Mouse (Mus musculus): ENCODE measurements around the gene 4930562C15Rik. TPM values are rescaled to one million over a fixed set of nuclear protein-coding genes. Genes with fewer than 3 reads are reported as not detected.

4930562C15Rik gene
- polyA plus RNA-seq, 1 experiment from 2014 or later = 0.89 TPM

GRCm38 (mm10) chr16:4875198-4876032 is 40.2 kb downstream of the 4930562C15Rik start:
- Histone ChIP-seq H3K4me2 (replicated peaks; ENCODE audit: low read depth, low read length) (no peak overlapping the region), H3K27ac (ENCODE audit: low read depth, low read length) (no peak overlapping the region), H3K9ac (ENCODE audit: low read depth, low read length) (no peak overlapping the region)

GRCm38 (mm10) chr16:4876033-4876680 is 40.9 kb downstream of the 4930562C15Rik start:
- Histone ChIP-seq H3K27ac (ENCODE audit: low read depth, low read length) (no peak overlapping the region), H3K4me2 (replicated peaks; ENCODE audit: low read depth, low read length) (no peak overlapping the region), H3K4me1 (ENCODE audit: control insufficient read depth, insufficient read depth, low read length) (peaks cover 14% of the 10 kb centered on the region), H3K27me3 (ENCODE audit: control insufficient read depth, insufficient read depth, low read length) (no peaks in the 10 kb centered on the region), H3K9me3 (ENCODE audit: control insufficient read depth, low read length) (no peaks in the 10 kb centered on the region), H3K9ac (ENCODE audit: low read depth, low read length) (no peak overlapping the region), H3K4me3 (ENCODE audit: low read length) (no peak overlapping the region), H3K36me3 (ENCODE audit: control insufficient read depth, insufficient read depth, low read length) (peaks cover 37% of the 10 kb centered on the region)
- 78% methylated on average over 8 of the region's 8 CpGs for WGBS
- ATAC-seq (ENCODE audit: low FRiP score, low TSS enrichment) = no peak

More at GRCm38 (mm10) chr16:4875198-4876032, 40.2 kb downstream of the 4930562C15Rik start:
- Histone ChIP-seq H3K36me3 (ENCODE audit: control insufficient read depth, insufficient read depth, low read length) (peaks cover 43% of the 10 kb centered on the region), H3K4me1 (ENCODE audit: control insufficient read depth, insufficient read depth, low read length) (peaks cover 14% of the 10 kb centered on the region), H3K9me3 (ENCODE audit: control insufficient read depth, low read length) (no peaks in the 10 kb centered on the region), H3K4me3 (ENCODE audit: low read length) (no peak overlapping the region), H3K27me3 (ENCODE audit: control insufficient read depth, insufficient read depth, low read length) (no peaks in the 10 kb centered on the region)
- WGBS = 91% methylated on average over 23 of the region's 23 CpGs
- no peak for ATAC-seq (ENCODE audit: low FRiP score, low TSS enrichment)

- Histone ChIP-seq H3K27ac (ENCODE audit: low read depth, low read length) (peak overlapping the region; percentile 18; the same call in 1 of the 2 replicates), H3K9me3 (ENCODE audit: control insufficient read depth, low read length) (no peaks in the 10 kb centered on the region), H3K9ac (ENCODE audit: low read depth, low read length) (no peak overlapping the region; the same call in 1 of the 2 replicates), H3K4me3 (ENCODE audit: low read length) (no peak overlapping the region), H3K27me3 (ENCODE audit: control insufficient read depth, insufficient read depth, low read length) (no peaks in the 10 kb centered on the region), H3K36me3 (ENCODE audit: control insufficient read depth, insufficient read depth, low read length) (peaks cover 37% of the 10 kb centered on the region), H3K4me1 (ENCODE audit: control insufficient read depth, insufficient read depth, low read length) (peaks cover 18% of the 10 kb centered on the region), H3K4me2 (replicated peaks; ENCODE audit: low read depth, low read length) (peak overlapping the region; percentile 3; the same call in 1 of the 2 replicates)
- no peak for ATAC-seq (ENCODE audit: low FRiP score, low TSS enrichment)
- 84% methylated on average over 3 of the region's 4 CpGs for WGBS
Observed at GRCm38 (mm10) chr16:4877195-4877594, 42.0 kb downstream of the 4930562C15Rik start.

GRCm38 (mm10) chr16:4877701-4878100 is 42.5 kb downstream of the 4930562C15Rik start:
- Histone ChIP-seq H3K4me2 (replicated peaks; ENCODE audit: low read depth, low read length) (peak overlapping the region; percentile 68), H3K36me3 (ENCODE audit: control insufficient read depth, insufficient read depth, low read length) (peaks cover 37% of the 10 kb centered on the region), H3K27ac (ENCODE audit: low read depth, low read length) (peak overlapping the region; percentile 44; the same call in 1 of the 2 replicates), H3K27me3 (ENCODE audit: control insufficient read depth, insufficient read depth, low read length) (no peaks in the 10 kb centered on the region), H3K9me3 (ENCODE audit: control insufficient read depth, low read length) (no peaks in the 10 kb centered on the region), H3K4me3 (ENCODE audit: low read length) (peak overlapping the region; percentile 90), H3K9ac (ENCODE audit: low read depth, low read length) (peak overlapping the region; percentile 88), H3K4me1 (ENCODE audit: control insufficient read depth, insufficient read depth, low read length) (peaks cover 18% of the 10 kb centered on the region)
- WGBS = 73% methylated on average over 3 of the region's 3 CpGs
- no peak for ATAC-seq (ENCODE audit: low FRiP score, low TSS enrichment)

GRCm38 (mm10) chr16:4878192-4878885 is 43.1 kb downstream of the 4930562C15Rik start:
- Histone ChIP-seq H3K36me3 (ENCODE audit: control insufficient read depth, insufficient read depth, low read length) (peaks cover 31% of the 10 kb centered on the region), H3K9me3 (ENCODE audit: control insufficient read depth, low read length) (no peaks in the 10 kb centered on the region), H3K4me1 (ENCODE audit: control insufficient read depth, insufficient read depth, low read length) (peaks cover 18% of the 10 kb centered on the region), H3K27ac (ENCODE audit: low read depth, low read length) (peak overlapping the region; percentile 44), H3K4me3 (ENCODE audit: low read length) (peak overlapping the region; percentile 90), H3K27me3 (ENCODE audit: control insufficient read depth, insufficient read depth, low read length) (no peaks in the 10 kb centered on the region), H3K9ac (ENCODE audit: low read depth, low read length) (peak overlapping the region; percentile 88), H3K4me2 (replicated peaks; ENCODE audit: low read depth, low read length) (peak overlapping the region; percentile 68)
- no peak for ATAC-seq (ENCODE audit: low FRiP score, low TSS enrichment)
- WGBS = 19% methylated on average over 5 of the region's 5 CpGs

GRCm38 (mm10) chr16:4879101-4879707 is 44.0 kb downstream of the 4930562C15Rik start:
- under 1% methylated on average over 47 of the region's 54 CpGs for WGBS
- ATAC-seq (ENCODE audit: low FRiP score, low TSS enrichment) = peak; percentile 12

GRCm38 (mm10) chr16:4879708-4880124 is 44.5 kb downstream of the 4930562C15Rik start:
- Histone ChIP-seq H3K4me2 (replicated peaks; ENCODE audit: low read depth, low read length) (peak overlapping the region; percentile 68), H3K9me3 (ENCODE audit: control insufficient read depth, low read length) (no peaks in the 10 kb centered on the region), H3K4me3 (ENCODE audit: low read length) (peak overlapping the region; percentile 90), H3K4me1 (ENCODE audit: control insufficient read depth, insufficient read depth, low read length) (peaks cover 18% of the 10 kb centered on the region), H3K27ac (ENCODE audit: low read depth, low read length) (peak overlapping the region; percentile 98), H3K9ac (ENCODE audit: low read depth, low read length) (peak overlapping the region; percentile 88), H3K36me3 (ENCODE audit: control insufficient read depth, insufficient read depth, low read length) (peaks cover 19% of the 10 kb centered on the region), H3K27me3 (ENCODE audit: control insufficient read depth, insufficient read depth, low read length) (no peaks in the 10 kb centered on the region)
- peak; percentile 69 for ATAC-seq (ENCODE audit: low FRiP score, low TSS enrichment)
- WGBS = 0% methylated on average over 40 of the region's 40 CpGs

More at GRCm38 (mm10) chr16:4879101-4879707, 44.0 kb downstream of the 4930562C15Rik start:
- peaks cover 18% of the 10 kb centered on the region for H3K4me1 ChIP-seq (ENCODE audit: control insufficient read depth, insufficient read depth, low read length)
- peak overlapping the region; percentile 68 for H3K4me2 ChIP-seq (replicated peaks; ENCODE audit: low read depth, low read length)
- peak overlapping the region; percentile 90 for H3K4me3 ChIP-seq (ENCODE audit: low read length)
- peaks cover 25% of the 10 kb centered on the region for H3K36me3 ChIP-seq (ENCODE audit: control insufficient read depth, insufficient read depth, low read length)
- H3K9ac ChIP-seq (ENCODE audit: low read depth, low read length) = peak overlapping the region; percentile 88
- H3K9me3 ChIP-seq (ENCODE audit: control insufficient read depth, low read length) = no peaks in the 10 kb centered on the region
- H3K27ac ChIP-seq (ENCODE audit: low read depth, low read length) = peak overlapping the region; percentile 98
- H3K27me3 ChIP-seq (ENCODE audit: control insufficient read depth, insufficient read depth, low read length) = no peaks in the 10 kb centered on the region

- Histone ChIP-seq H3K27me3 (ENCODE audit: control insufficient read depth, insufficient read depth, low read length) (no peaks in the 10 kb centered on the region), H3K4me1 (ENCODE audit: control insufficient read depth, insufficient read depth, low read length) (peaks cover 18% of the 10 kb centered on the region), H3K9ac (ENCODE audit: low read depth, low read length) (peak within 1 kb of the TSS; percentile 88), H3K4me3 (ENCODE audit: low read length) (peak within 1 kb of the TSS; percentile 90), H3K36me3 (ENCODE audit: control insufficient read depth, insufficient read depth, low read length) (peaks cover 14% of the 10 kb centered on the region), H3K4me2 (replicated peaks; ENCODE audit: low read depth, low read length) (peak within 1 kb of the TSS; percentile 82), H3K27ac (ENCODE audit: low read depth, low read length) (peak within 1 kb of the TSS; percentile 98), H3K9me3 (ENCODE audit: control insufficient read depth, low read length) (no peaks in the 10 kb centered on the region)
- under 1% methylated on average over 48 of the region's 48 CpGs for WGBS
- peak; percentile 91 for ATAC-seq (ENCODE audit: low FRiP score, low TSS enrichment)
Observed at GRCm38 (mm10) chr16:4880136-4880825, 45.1 kb downstream of the 4930562C15Rik start, which contains the start of gene Ubald1. Ubald1 (minus strand) TSS chr16:4880315.
